Mouse (Mus musculus): ENCODE results near the gene Tma7. TPM values are rescaled to one million over a fixed set of nuclear protein-coding genes. Genes with fewer than 3 reads are reported as not detected.

Gene Tma7
- total and polyA plus RNA-seq, 3 experiments, result 255 to 529 (median 336) TPM

GRCm38 (mm10) chr9:109124164-109124563, 41.8 kb upstream of the Tma7 start:
- H3K4me3 ChIP-seq (replicated peaks in 1 of 3; ENCODE audit: low read depth in 2 of 3, low read length in 2 of 3, poor library complexity in 1 of 3), result no peak overlapping the region
- in situ Hi-C loops (cut with MboI; ENCODE audit: low pct_ligation_motif_present, low pct_unique_long_range_greater_than_20kb, low sequenced_read_pairs) (no loop called here), dilution Hi-C loops (cut with MboI; ENCODE audit: extremely low pct_ligation_motif_present, extremely low pct_unique_long_range_greater_than_20kb, low sequenced_read_pairs) (no loop called here)
- H3K36me3 ChIP-seq (replicated peaks in 1 of 2; ENCODE audit: control insufficient read depth in 1 of 2, insufficient read depth in 1 of 2, low read length in 1 of 2), result no peaks in the 10 kb centered on the region
- H3K4me2 ChIP-seq (ENCODE audit: insufficient read depth, low read depth, poor library complexity, severe bottlenecking), result no peak overlapping the region
- peaks cover 0 to 2% of the 10 kb centered on the region in 2 experiments; a peak in 2 of 4 replicates for H3K4me1 ChIP-seq (ENCODE audit: control insufficient read depth in 1 of 2, insufficient read depth in 2 of 2)
- peaks cover 15% of the 10 kb centered on the region for H3K27me3 ChIP-seq (replicated peaks)
- no peak for DNase-seq (ENCODE audit: extremely low read depth)
- no peak overlapping the region for H3K27ac ChIP-seq (ENCODE audit: insufficient read depth, low read depth)
- no peaks in the 10 kb centered on the region for H3K79me2 ChIP-seq (replicated peaks; ENCODE audit: control insufficient read depth, extremely low read depth, insufficient read depth, poor library complexity, severe bottlenecking)
- H3K9ac ChIP-seq (ENCODE audit: insufficient read depth, low read depth), result no peak overlapping the region
- TF ChIP-seq ZNF384 (IDR thresholded peaks at IDR 0.05; ENCODE audit: low read depth, low read length), result no peak
- TF ChIP-seq BHLHE40 (IDR thresholded peaks at IDR 0.05; ENCODE audit: low read depth, low read length), result no peak
- TF ChIP-seq MYC (IDR thresholded peaks at IDR 0.05; ENCODE audit: low read depth, low read length), result no peak
- TF ChIP-seq CHD1 (IDR thresholded peaks at IDR 0.05; ENCODE audit: low read depth, low read length), result no peak
- TF ChIP-seq TCF12 (IDR thresholded peaks at IDR 0.05; ENCODE audit: low read depth, low read length), result no peak
- TF ChIP-seq RCOR1 (conservative IDR thresholded peaks at IDR 0.05; ENCODE audit: low read depth, low read length), result no peak
- TF ChIP-seq EP300 (IDR thresholded peaks at IDR 0.05; ENCODE audit: low read length), result no peak
- no peak for TF ChIP-seq TBP (conservative IDR thresholded peaks at IDR 0.05; ENCODE audit: low read depth, low read length)
- TF ChIP-seq UBTF (IDR thresholded peaks at IDR 0.05; ENCODE audit: low read depth, low read length), result no peak
- no peak for TF ChIP-seq ETS1 (conservative IDR thresholded peaks at IDR 0.05; ENCODE audit: low read depth, low read length)
- no peak for TF ChIP-seq POLR2A (IDR thresholded peaks at IDR 0.05; ENCODE audit: low read depth, low read length)
- no peak for TF ChIP-seq MAFK (IDR thresholded peaks at IDR 0.05; ENCODE audit: insufficient replicate concordance, low read length)
- H3K9me3 ChIP-seq (replicated peaks; ENCODE audit: low read length), result no peaks in the 10 kb centered on the region

GRCm38 (mm10) chr9:109123266-109123665, 40.9 kb upstream of the Tma7 start:
- H3K36me3 ChIP-seq (replicated peaks in 1 of 2; ENCODE audit: control insufficient read depth in 1 of 2, insufficient read depth in 1 of 2, low read length in 1 of 2), result no peaks in the 10 kb centered on the region
- H3K27ac ChIP-seq (ENCODE audit: insufficient read depth, low read depth), result no peak overlapping the region
- in situ Hi-C loops (cut with MboI; ENCODE audit: low pct_ligation_motif_present, low pct_unique_long_range_greater_than_20kb, low sequenced_read_pairs), result no loop called here
- H3K4me2 ChIP-seq (ENCODE audit: insufficient read depth, low read depth, poor library complexity, severe bottlenecking), result no peak overlapping the region
- peaks cover 1 to 2% of the 10 kb centered on the region in 2 experiments; a peak in 3 of 4 replicates for H3K4me1 ChIP-seq (ENCODE audit: control insufficient read depth in 1 of 2, insufficient read depth in 2 of 2)
- no peak for DNase-seq (ENCODE audit: extremely low read depth)
- peaks cover 15% of the 10 kb centered on the region for H3K27me3 ChIP-seq (replicated peaks)
- dilution Hi-C loops (cut with MboI; ENCODE audit: extremely low pct_ligation_motif_present, extremely low pct_unique_long_range_greater_than_20kb, low sequenced_read_pairs), result no loop called here
- H3K9me3 ChIP-seq (replicated peaks; ENCODE audit: low read length), result no peaks in the 10 kb centered on the region
- H3K9ac ChIP-seq (ENCODE audit: insufficient read depth, low read depth), result no peak overlapping the region
- H3K79me2 ChIP-seq (replicated peaks; ENCODE audit: control insufficient read depth, extremely low read depth, insufficient read depth, poor library complexity, severe bottlenecking), result no peaks in the 10 kb centered on the region
- TF ChIP-seq JUN (IDR thresholded peaks at IDR 0.05; ENCODE audit: insufficient read depth, low read depth, low read length), result no peak
- no peak for TF ChIP-seq USF2 (conservative IDR thresholded peaks at IDR 0.05; ENCODE audit: low read depth, low read length)
- TF ChIP-seq ETS1 (conservative IDR thresholded peaks at IDR 0.05; ENCODE audit: low read depth, low read length), result no peak
- TF ChIP-seq HCFC1 (IDR thresholded peaks at IDR 0.05; ENCODE audit: low read depth, low read length), result no peak
- TF ChIP-seq PAX5 (IDR thresholded peaks at IDR 0.05; ENCODE audit: low read length), result no peak
- TF ChIP-seq MYC (IDR thresholded peaks at IDR 0.05; ENCODE audit: low read depth, low read length), result no peak
- no peak for TF ChIP-seq ZKSCAN1 (IDR thresholded peaks at IDR 0.05; ENCODE audit: borderline replicate concordance, low read depth, low read length)
- no peak for TF ChIP-seq TCF12 (IDR thresholded peaks at IDR 0.05; ENCODE audit: low read depth, low read length)
- TF ChIP-seq KAT2A (IDR thresholded peaks at IDR 0.05; ENCODE audit: insufficient replicate concordance, low read length), result no peak
- TF ChIP-seq SIN3A (IDR thresholded peaks at IDR 0.05; ENCODE audit: low read length), result no peak
- no peak for TF ChIP-seq EP300 (IDR thresholded peaks at IDR 0.05; ENCODE audit: low read length)
- no peak for TF ChIP-seq MXI1 (IDR thresholded peaks at IDR 0.05; ENCODE audit: low read depth, low read length)
- TF ChIP-seq MAFK (IDR thresholded peaks at IDR 0.05; ENCODE audit: insufficient replicate concordance, low read length), result no peak
- TF ChIP-seq GABPA (IDR thresholded peaks at IDR 0.05; ENCODE audit: insufficient replicate concordance, low read depth, low read length), result no peak
- TF ChIP-seq ELF1 (IDR thresholded peaks at IDR 0.05; ENCODE audit: low read depth, low read length), result no peak
- no peak for TF ChIP-seq IRF4 (IDR thresholded peaks at IDR 0.05; ENCODE audit: low read depth, low read length)
- no peak overlapping the region for H3K4me3 ChIP-seq (replicated peaks in 1 of 3; ENCODE audit: low read depth in 2 of 3, low read length in 2 of 3, poor library complexity in 1 of 3)

Data from CH12.LX (cell line).